Comparison of ENCODE assay signal across 14 mouse cellular contexts in genomic region chr4:117869317-117869716, GRCm38 (mm10). TPM values are rescaled to one million over a fixed set of nuclear protein-coding genes. Genes with fewer than 3 reads are reported as not detected.
"Had no signal": no experiment of that assay in that cellular context is flagged by ENCODE, and none has a peak within 500 bp of the region (broad histone marks: within the 10 kb centered on the region; RNA-seq: fewer than 3 reads in every experiment).

No protein-coding gene starts in this region.

- H3K27ac ChIP-seq: limb, embryonic 12.5 days; neural tube, embryonic 15.5 days; stomach, postnatal 0 days had no signal

- ATAC-seq: intestine, postnatal 0 days; lung, postnatal 0 days had no signal

- DNase-seq: kidney, adult 8-10 months; kidney, postnatal 25 days; layer of hippocampus, postnatal 36 days; lung, adult 2 months; lung, postnatal 36 days; midbrain, embryonic 14.5 days; thymus, postnatal 14 days had no signal

- H3K9me3 ChIP-seq: limb, embryonic 12.5 days; neural tube, embryonic 15.5 days had no signal

- H3K4me3 ChIP-seq: limb, embryonic 12.5 days; neural tube, embryonic 15.5 days had no signal

- H3K27me3 ChIP-seq: limb, embryonic 12.5 days; neural tube, embryonic 15.5 days had no signal

- H3K9ac ChIP-seq: limb, embryonic 12.5 days; liver, embryonic 14.5 days; neural tube, embryonic 15.5 days had no signal

- H3K4me2 ChIP-seq: limb, embryonic 12.5 days; neural tube, embryonic 15.5 days had no signal

RNA-seq across cellular contexts. Expression of gene Ccdc24, which starts 3.0 kb away (rescaled TPM):
- total RNA-seq: megakaryocyte progenitor cell, adult 5-6 weeks had no signal
